Mouse (Mus musculus): Measurements from ENCODE around the gene Ddn.
A peak's percentile ranks its signal among the peaks of the same experiment; 100 is the strongest.

Gene Ddn

DNA sequence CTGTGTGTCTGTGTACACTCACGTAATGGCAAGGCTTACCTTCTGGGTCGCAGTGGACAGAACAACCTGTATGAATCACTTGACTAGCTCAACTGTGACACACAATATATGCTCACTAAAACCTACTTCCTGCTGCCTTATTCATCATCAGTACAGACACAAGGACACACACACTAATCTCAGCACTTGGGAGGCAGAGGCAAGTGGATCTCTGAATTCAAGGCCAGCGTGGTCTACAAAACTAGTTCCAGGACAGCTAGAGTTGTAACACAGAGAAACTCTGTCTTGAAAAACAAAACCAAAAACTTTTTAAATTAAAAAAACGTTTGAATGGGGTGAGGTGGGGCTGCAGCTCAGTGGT is 28.4 kb upstream of the Ddn start:
- Histone ChIP-seq H3K27me3 (ENCODE audit: control insufficient read depth, insufficient read depth, low read length, poor library complexity, severe bottlenecking) (no peaks in the 10 kb centered on the region), H3K36me3 (ENCODE audit: control insufficient read depth, insufficient read depth, low read length, poor library complexity, severe bottlenecking) (peaks cover 10% of the 10 kb centered on the region)
- DNase-seq (ENCODE audit: low read depth, low spot score): no peak

DNA sequence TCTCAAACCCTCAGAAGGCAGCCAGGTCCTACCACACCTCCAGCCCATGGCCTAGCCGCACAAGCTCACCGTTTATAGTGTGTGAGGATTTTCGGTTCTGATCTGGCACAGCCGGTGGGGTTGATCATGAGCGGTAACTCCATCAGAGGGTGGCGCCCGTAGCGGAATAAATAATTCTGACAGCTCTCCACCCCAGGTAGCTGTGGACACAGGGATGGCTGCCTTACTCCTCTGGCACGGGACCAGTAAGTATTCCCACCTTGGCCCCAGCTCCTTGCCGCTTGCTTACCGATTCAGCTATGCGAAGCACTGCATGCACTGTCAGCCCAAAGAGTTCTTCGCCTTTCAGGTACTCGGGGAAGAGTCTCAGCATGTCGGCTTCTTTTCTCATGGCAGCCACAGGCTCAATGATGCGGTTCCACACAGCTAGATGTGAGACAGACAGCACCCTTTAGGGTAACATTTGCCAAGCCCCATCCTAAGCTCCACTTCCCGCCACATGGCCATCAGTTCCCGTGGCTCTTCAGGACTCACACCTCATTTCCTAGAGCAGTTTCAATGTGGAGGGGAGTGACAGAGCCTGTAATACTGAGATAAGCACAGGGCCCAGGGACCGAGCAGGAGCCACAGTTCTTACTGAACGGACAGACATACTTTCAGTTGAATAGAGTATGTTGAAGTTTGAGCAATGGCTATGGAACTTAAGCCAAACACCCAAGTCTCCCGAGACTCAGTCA is 27.9 kb upstream of the Ddn start:
- H3K36me3 ChIP-seq (ENCODE audit: control insufficient read depth, insufficient read depth, low read length, poor library complexity, severe bottlenecking): peaks cover 10% of the 10 kb centered on the region
- H3K27me3 ChIP-seq (ENCODE audit: control insufficient read depth, insufficient read depth, low read length, poor library complexity, severe bottlenecking): no peaks in the 10 kb centered on the region
- DNase-seq (ENCODE audit: low read depth, low spot score): no peak

DNA sequence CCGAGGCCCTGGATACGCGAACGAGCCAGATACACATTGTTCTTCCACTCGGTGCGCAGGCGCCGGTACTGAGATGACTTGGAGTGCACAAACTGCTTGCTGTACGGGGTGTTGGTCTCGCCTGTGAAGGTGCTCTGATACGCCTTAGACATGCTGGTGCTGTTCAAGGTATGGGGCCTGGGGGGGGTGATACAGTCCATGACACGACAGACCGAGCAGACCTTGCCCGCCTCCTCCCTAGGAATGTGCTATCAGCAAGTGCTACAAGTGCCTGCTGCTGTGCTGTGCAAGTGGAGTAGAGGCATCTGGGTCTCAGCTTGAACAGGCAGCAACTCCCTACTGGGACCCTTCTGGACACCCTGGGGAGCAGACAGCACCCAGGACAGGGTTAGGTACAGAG is 26.0 kb upstream of the Ddn start:
- H3K27me3 ChIP-seq (ENCODE audit: control insufficient read depth, insufficient read depth, low read length, poor library complexity, severe bottlenecking): no peaks in the 10 kb centered on the region
- DNase-seq (ENCODE audit: low read depth, low spot score): no peak

DNA sequence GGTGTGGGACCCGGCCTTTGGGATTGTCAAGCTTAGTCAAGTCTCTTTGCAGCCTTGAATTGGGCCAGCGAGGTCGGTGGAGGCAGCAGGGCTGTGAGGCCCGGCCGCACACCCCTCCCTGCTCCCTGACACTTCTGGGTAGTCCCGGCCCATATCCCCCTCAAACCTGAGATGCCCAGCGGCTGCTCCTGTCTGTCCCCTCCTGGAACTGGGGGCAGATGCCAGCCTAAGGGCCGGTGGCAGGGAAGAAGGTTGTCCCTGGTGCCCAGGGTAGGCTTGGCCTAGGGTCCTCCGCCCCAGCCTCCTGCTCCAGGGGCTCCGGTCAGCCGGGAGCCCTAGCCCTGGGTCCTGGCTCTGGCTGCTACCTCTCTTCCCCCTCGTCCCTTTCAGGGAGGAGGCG is 24.8 kb upstream of the Ddn start:
- Histone ChIP-seq H3K27me3 (ENCODE audit: control insufficient read depth, insufficient read depth, low read length, poor library complexity, severe bottlenecking) (no peaks in the 10 kb centered on the region), H3K36me3 (ENCODE audit: control insufficient read depth, insufficient read depth, low read length, poor library complexity, severe bottlenecking) (peaks cover 8% of the 10 kb centered on the region; the same call in 1 of the 2 replicates)
- no peak for DNase-seq (ENCODE audit: low read depth, low spot score)

More for the DNA sequence above, 26.0 kb upstream of the Ddn start:
- H3K36me3 ChIP-seq (ENCODE audit: control insufficient read depth, insufficient read depth, low read length, poor library complexity, severe bottlenecking): peaks cover 8% of the 10 kb centered on the region; the same call in 1 of the 2 replicates

DNA sequence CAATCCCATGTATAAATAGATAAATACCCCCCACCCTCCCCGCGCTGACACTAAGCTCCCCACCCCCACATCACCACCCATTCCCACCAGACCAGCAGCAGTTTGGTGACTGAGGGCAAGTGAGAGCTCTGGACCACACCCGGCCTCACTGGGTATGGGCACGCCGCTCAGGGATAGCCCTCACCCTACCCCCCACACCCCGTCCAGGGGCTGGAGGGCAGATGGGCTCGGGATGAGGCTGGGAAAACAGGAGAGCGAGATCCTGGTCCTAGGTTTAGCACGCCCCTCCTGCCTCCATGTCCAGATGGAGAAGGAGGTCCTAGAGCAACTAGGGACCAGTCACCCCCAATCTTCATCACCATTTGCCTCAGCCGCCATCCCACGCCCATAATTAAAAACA is 24.0 kb upstream of the Ddn start:
- DNase-seq (ENCODE audit: low read depth, low spot score): no peak
- H3K36me3 ChIP-seq (ENCODE audit: control insufficient read depth, insufficient read depth, low read length, poor library complexity, severe bottlenecking): peaks cover 8% of the 10 kb centered on the region
- H3K27me3 ChIP-seq (ENCODE audit: control insufficient read depth, insufficient read depth, low read length, poor library complexity, severe bottlenecking): no peaks in the 10 kb centered on the region

DNA sequence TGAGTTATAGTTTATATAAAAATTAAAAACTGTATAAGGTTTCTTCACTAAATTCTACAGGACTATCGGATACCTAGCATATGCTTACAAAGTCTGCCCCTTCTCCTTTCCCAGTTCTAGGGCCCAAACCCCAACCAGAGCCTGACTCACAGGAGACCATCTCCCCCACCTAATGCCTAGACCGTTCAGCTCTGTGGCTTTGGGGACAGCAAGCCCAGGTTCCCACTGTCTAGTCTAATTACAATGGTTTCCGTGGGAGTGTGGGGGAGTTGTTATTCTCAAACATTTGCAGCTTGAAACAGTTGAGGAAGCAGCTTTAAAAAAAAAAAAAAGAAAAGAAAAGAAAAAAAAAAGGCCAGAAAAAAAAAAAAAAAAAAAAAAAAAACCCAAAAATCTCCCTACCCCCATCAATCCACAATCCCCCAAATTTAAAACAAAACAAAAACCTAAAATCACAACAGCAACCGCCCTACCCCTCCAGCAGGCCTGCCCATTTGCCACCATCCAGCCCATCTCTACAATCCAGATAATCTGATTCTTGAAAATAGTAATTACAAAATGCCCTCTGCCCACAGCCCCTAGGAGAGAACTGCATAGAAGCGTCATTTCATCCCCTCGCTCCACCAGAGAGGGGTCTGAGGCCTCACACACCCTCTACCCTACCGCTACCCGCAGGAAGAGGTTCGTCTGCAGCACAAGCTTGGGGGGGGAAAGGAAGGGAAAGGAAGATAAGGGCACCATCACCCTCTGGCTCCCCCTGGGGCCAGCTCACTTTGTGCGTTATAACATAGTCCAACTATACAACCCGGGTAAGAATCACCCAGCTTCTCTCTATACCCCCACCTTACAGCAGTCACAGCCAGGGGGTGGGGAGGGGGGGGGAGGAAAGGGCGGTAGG is 23.1 kb upstream of the Ddn start:
- DNase-seq (ENCODE audit: low read depth, low spot score): peak; percentile 64
- Histone ChIP-seq H3K27me3 (ENCODE audit: control insufficient read depth, insufficient read depth, low read length, poor library complexity, severe bottlenecking) (no peaks in the 10 kb centered on the region), H3K36me3 (ENCODE audit: control insufficient read depth, insufficient read depth, low read length, poor library complexity, severe bottlenecking) (peaks cover 8% of the 10 kb centered on the region)

DNA sequence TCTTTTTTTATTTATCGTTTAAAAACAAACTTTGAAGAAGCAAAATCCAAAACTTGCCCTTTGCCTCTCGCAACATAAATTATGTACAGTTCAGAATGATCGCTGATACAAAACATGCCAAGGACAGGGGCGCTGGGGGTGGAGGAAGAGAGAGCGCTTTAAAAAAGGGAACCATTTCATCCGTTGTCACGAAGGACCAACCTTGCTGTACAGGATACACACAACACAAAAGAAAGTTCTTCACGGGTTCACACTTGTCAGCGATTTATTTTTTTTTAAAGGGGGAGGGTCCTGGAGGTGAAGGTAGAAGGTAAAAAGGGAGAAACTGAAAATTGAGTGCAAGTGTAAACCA is 22.4 kb upstream of the Ddn start:
- H3K27me3 ChIP-seq (ENCODE audit: control insufficient read depth, insufficient read depth, low read length, poor library complexity, severe bottlenecking): no peaks in the 10 kb centered on the region
- DNase-seq (ENCODE audit: low read depth, low spot score): no peak
- H3K36me3 ChIP-seq (ENCODE audit: control insufficient read depth, insufficient read depth, low read length, poor library complexity, severe bottlenecking): peaks cover 7% of the 10 kb centered on the region

DNA sequence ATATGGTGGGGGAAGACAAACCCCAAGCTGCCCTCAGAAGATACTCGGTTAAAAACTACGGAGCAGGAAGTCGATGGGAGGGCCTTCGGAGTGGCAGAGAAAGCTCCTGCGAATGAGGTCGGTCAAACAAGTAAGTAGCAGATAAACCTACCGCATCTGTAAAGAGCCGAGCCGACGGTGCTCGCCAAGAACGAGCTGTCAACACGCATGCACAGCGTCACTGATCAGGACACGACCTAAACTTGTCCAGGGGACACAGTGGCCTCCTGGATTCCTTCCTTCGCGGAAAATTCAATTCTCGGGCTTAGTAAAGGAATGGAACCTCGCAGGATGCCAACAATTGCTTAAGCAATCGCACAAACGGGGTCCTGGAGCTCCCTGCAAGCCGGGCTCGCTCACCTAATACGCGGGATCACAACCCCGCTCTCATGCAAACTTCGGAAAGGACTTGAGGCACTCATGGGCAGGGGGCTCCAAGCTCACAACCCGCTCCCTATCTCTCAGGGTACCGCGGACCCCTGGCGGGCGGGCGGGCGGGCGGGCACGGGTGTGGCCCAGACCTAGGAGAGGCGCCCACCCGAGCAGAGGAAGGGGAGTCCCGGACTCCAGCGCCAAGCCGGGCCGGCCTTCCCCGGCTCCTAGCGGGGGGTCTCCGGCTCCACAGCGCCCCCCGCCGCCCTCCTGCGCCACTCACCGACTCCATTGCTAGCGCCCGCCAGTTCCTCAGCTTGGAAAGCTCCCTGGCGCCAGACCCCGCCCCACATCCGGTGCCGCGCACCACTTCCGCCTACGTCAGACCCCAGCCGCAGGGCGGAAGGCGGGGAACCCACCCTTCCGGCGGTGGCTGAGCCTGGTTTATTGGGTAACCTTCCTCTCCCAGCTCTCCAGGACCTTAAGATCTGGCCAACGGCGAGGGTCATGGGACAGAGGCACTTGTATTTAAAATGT is 21.7 kb upstream of the Ddn start, which contains the start of gene Prkag1:
Prkag1 (minus strand) TSS at position 786 of the 948 bp plus-strand sequence.
- peak; percentile 96 for DNase-seq (ENCODE audit: low read depth, low spot score)
- peaks cover 6% of the 10 kb centered on the region for H3K36me3 ChIP-seq (ENCODE audit: control insufficient read depth, insufficient read depth, low read length, poor library complexity, severe bottlenecking)
- H3K27me3 ChIP-seq (ENCODE audit: control insufficient read depth, insufficient read depth, low read length, poor library complexity, severe bottlenecking): no peaks in the 10 kb centered on the region

DNA sequence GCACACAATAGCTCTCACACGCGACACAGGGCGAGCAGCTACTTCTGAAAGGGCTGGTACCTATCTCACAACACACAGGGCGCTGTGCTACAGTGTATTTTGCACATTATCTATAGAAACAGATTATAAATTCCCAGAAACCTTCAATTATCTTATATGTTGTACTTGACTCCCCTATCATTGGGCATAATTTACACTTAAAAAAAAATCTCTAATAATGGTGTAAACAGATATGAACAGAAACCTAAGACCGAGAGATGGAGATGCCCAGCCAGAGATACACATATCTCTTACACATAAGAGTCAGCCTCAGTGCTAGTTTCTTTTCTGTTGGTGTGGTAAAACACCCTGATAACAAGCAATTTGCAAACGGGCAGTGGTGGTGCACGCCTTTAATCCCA is 18.3 kb upstream of the Ddn start:
- H3K27me3 ChIP-seq (ENCODE audit: control insufficient read depth, insufficient read depth, low read length, poor library complexity, severe bottlenecking): no peaks in the 10 kb centered on the region
- H3K36me3 ChIP-seq (ENCODE audit: control insufficient read depth, insufficient read depth, low read length, poor library complexity, severe bottlenecking): peaks cover 11% of the 10 kb centered on the region
- DNase-seq (ENCODE audit: low read depth, low spot score): no peak

DNA sequence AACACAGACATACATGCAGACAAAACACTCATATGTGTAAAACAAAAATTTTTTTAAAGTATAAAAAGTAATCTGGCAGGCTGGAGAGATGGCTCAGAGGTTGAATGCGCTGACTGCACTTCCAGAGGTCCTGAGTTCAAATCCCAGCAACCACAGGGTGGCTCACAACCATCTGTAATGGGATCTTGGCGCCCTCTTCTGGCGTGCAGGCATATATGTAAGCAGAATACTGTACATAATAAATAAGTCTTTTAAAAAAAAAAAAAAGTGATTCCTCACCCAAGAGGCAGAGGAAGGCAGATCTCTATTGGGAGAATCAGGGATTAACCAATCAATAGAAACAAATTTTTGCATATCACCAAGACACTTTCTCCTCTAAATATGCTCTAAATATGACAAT is 14.1 kb upstream of the Ddn start:
- no peaks in the 10 kb centered on the region for H3K27me3 ChIP-seq (ENCODE audit: control insufficient read depth, insufficient read depth, low read length, poor library complexity, severe bottlenecking)
- peaks cover 13% of the 10 kb centered on the region for H3K36me3 ChIP-seq (ENCODE audit: control insufficient read depth, insufficient read depth, low read length, poor library complexity, severe bottlenecking)
- peak; percentile 59 for DNase-seq (ENCODE audit: low read depth, low spot score)

DNA sequence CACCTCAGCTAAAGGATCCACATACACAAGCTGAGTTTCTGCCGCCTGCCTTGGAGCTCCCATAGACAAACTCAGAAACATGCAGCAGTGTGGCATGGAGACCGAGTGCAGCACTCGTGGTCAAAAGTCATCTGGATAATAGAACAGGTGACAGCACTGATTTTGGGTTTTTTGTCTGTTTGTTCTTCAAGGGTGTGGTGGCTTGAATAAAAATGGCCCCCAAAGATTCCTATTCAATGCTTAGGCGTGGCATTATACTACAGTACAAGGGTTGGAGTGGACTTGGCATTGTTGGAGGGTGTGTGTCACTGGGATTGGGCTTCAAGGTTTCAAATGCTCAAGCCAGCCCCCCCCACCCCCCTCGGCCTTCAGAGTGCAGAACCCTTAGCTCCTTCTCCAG is 12.9 kb upstream of the Ddn start:
- DNase-seq (ENCODE audit: low read depth, low spot score): no peak
- Histone ChIP-seq H3K36me3 (ENCODE audit: control insufficient read depth, insufficient read depth, low read length, poor library complexity, severe bottlenecking) (peaks cover 14% of the 10 kb centered on the region), H3K27me3 (ENCODE audit: control insufficient read depth, insufficient read depth, low read length, poor library complexity, severe bottlenecking) (no peaks in the 10 kb centered on the region)

DNA sequence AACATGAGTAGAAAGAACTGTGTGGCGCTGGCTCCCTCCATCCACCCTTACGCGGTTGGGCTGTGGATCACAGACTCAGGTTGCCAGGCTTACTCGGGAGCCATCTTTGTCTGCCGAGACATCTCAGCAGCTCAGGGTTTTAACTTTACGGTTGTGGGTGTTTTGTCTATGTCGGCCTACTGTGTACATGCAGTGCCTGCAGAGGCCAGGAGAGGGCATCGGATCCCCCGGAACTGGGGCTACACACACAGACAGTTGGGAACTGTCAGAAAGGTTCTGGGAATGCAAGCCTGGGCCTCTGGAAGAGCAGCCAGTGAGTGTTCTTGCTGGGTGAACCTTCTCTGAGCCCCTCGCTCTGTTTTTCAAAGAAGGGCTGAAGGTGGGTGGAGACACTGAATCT is 12.1 kb upstream of the Ddn start:
- peak; percentile 58 for DNase-seq (ENCODE audit: low read depth, low spot score)
- no peaks in the 10 kb centered on the region for H3K27me3 ChIP-seq (ENCODE audit: control insufficient read depth, insufficient read depth, low read length, poor library complexity, severe bottlenecking)
- H3K36me3 ChIP-seq (ENCODE audit: control insufficient read depth, insufficient read depth, low read length, poor library complexity, severe bottlenecking): peaks cover 14% of the 10 kb centered on the region

DNA sequence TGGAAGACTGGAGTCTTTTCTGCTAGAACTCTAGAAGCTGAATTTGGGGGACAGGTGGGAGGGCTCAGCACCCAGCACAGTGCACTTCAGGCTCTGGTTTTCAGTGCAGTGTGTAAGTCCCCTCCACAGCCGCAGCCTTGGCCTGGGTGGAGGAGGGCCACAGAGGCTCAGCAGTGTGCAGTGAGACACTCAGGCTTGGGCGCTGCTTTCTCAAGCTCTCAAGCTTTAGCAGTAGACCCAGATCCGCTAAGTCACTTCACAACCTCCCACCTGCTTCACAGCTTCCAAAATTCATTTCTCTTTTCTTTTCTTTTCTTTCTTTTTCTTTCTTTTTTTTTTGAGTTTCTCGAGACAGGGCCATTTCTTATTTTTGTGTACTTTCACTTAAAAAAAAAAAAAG is 11.6 kb upstream of the Ddn start:
- no peaks in the 10 kb centered on the region for H3K27me3 ChIP-seq (ENCODE audit: control insufficient read depth, insufficient read depth, low read length, poor library complexity, severe bottlenecking)
- DNase-seq (ENCODE audit: low read depth, low spot score): no peak
- H3K36me3 ChIP-seq (ENCODE audit: control insufficient read depth, insufficient read depth, low read length, poor library complexity, severe bottlenecking): peaks cover 14% of the 10 kb centered on the region

DNA sequence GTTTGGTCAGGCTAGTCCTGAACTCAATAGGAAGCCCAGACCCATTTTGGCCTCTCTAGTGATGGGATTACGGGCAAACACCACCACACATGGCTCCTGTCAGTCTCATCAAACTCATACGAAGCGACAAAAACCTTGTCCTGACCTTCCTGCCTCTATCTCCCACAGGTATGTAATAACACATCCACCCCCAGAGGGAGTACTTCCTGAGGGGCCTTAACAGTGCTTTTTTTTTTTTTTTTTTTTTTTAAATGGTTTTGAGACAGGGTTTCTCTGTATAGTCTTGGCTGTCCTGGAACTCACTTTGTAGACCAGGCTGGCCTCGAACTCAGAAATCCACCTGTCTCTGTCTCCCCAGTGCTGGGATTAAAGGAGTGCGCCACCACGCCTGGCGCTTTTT is 8.9 kb upstream of the Ddn start:
- Histone ChIP-seq H3K27me3 (ENCODE audit: control insufficient read depth, insufficient read depth, low read length, poor library complexity, severe bottlenecking) (no peaks in the 10 kb centered on the region), H3K36me3 (ENCODE audit: control insufficient read depth, insufficient read depth, low read length, poor library complexity, severe bottlenecking) (peaks cover 18% of the 10 kb centered on the region)
- DNase-seq (ENCODE audit: low read depth, low spot score): no peak

Data from splenic B cell, adult 2 months (primary cell).